Mouse (Mus musculus) hematopoietic multipotent progenitor cell, adult 10-12 weeks (in vitro differentiated cells): Measurements from ENCODE around the gene Phb. TPM values are rescaled to one million over a fixed set of nuclear protein-coding genes. Genes with fewer than 3 reads are reported as not detected.

Experiments used
- polyA plus RNA-seq: library from polyadenylated mRNA; stranded (reverse); fragments of >175 nt; gene quantifications from 2 replicates; pipeline ENCODE4 v1.2.3, GENCODE M21; 2012; ENCODE audit warnings: low replicate concordance

Gene Phb
- polyA plus RNA-seq: 9.3 and 24.7 TPM in 2 replicates

DNA sequence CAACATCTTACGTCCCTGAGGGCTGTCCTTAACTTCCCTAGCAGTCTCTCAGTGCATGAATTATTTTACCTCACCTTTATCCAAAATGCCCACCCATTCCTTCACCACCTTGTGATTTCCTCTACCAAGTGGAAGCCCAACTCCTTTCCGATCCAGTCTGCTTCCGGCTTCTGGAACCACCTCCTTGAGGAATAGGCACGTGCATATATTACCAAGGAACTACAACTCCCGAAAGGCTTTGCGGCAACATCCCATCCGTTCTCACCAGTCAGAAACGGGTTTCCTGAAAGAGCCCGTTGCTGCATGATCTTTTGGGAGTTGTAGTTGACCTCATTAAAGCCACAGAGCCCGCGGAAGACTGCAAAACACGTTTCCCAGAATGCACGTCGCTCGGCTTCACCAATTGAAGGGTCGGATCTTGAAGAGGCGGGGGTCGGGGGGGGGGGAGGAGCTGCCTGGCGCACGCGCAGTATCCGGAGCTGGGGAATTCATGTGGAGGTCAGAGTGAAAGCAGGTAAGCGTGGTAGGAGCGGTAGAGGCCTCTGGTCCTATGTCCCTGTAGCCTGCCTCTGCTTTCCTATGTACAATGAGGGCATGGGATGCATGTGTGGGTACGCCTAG lies at the start of gene Phb:
TSS of gene Phb (plus strand) at position 429 of the 621 bp plus-strand sequence.

DNA sequence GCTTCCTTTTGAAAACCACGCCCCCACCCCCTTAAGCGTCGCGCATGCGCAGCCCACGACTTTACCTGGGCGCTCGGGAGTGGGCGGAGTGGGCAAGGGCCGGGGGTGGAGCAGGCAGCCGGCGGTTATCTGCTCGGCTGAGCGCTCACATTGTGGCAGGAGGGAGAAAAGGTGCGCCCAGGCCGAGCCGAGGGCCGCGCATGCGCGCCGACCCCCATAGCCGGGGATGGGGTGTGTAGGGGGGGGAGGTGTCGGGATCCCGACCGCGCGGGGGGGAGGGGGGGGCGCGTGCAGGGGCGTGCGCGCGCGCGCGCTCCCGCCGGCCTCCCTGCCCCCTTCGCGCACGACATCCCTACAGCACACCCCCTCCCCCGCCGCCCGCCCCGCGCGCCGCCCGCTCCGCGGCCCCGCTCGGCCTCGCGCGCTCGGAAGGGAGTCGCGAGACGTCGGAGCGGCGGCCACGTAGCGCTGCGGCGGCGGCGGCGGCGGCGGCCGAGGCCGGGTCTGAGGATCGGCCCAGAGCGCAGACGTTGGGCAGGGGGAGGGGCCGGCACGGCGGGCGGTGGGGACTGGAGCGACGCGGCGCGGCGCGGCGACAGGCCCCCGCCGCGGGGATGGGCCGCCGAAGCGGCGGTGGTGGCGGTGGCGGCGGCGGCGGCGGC lies 45.9 kb downstream of the Phb start, which contains the start of gene Zfp652:
TSS of gene Zfp652 (plus strand) at position 111 of the 662 bp plus-strand sequence.

DNA sequence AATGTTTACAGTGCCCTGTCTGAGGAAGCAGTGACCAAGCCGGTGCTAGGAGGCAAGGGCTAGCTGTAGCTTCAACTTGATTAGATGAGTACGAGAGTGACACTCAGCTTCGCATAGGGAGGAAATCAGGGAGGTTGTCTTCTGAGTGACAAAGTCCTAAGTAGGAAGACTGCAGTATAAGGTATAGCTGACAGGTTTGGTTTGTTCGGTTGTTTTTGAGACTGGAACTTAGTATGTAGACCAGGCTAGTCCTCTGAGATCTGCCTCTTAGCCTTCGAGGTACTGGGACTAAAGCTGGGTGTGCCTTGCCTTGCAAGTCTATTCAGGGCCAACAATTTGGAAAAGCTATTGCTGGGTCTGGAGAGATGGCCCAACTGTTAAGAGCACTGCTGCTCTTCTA lies 56.5 kb downstream of the Phb start, which contains the start of gene B130006D01Rik:
TSS of gene B130006D01Rik (plus strand) at position 301 of the 400 bp plus-strand sequence.

Other genes with a start within 250 kb of the Phb start
- not detected in 2 replicates for gene Nxph3, start 152.4 kb upstream of the Phb start, polyA plus RNA-seq
- gene Ngfr, start 79.2 kb upstream of the Phb start, polyA plus RNA-seq: 0.27 and 0.59 TPM in 2 replicates
- 67.9 and 77.6 TPM in 2 replicates for gene Zfp652, start 45.7 kb downstream of the Phb start, polyA plus RNA-seq
- gene B130006D01Rik, start 56.6 kb downstream of the Phb start, polyA plus RNA-seq: 0.18 TPM in 1 of 2 replicates, not detected in the other
- 89.6 and 205 TPM in 2 replicates for gene Phospho1, start 157.5 kb downstream of the Phb start, polyA plus RNA-seq
- 42.6 and 87.8 TPM in 2 replicates for gene Gngt2, start 170.3 kb downstream of the Phb start, polyA plus RNA-seq
- gene Abi3, start 175.5 kb downstream of the Phb start, polyA plus RNA-seq: 295 and 795 TPM in 2 replicates
- gene B4galnt2, start 247.9 kb downstream of the Phb start, polyA plus RNA-seq: not detected in 2 replicates